Mouse (Mus musculus) hindbrain, embryonic 16.5 days (tissue): ENCODE results near the gene Synpo2. TPM values are rescaled to one million over a fixed set of nuclear protein-coding genes. Genes with fewer than 3 reads are reported as not detected.

Experiments
- ATAC-seq: fragments of 200-750 bp; cut with Nextera tagmentation; 2 replicates; pipeline ENCODE4 v1.8.0; 2017; ENCODE audit warnings: moderate TSS enrichment, moderate library complexity
- H3K27ac ChIP-seq: fragments of 300-500 bp; sonication (generic); 2 replicates; pipeline ENCODE4 v1.5.1; 2014; ENCODE audit warnings: low read depth, mild to moderate bottlenecking, control low read depth, low read length, moderate library complexity
- H3K27me3 ChIP-seq: fragments of 300-500 bp; sonication (generic); replicated peaks from 2 replicates; pipeline ENCODE4 v1.6.1; 2014; ENCODE audit warnings: low read length; ENCODE audit not compliant: control insufficient read depth, insufficient read depth
- H3K36me3 ChIP-seq: fragments of 300-500 bp; sonication (generic); 2 replicates; pipeline ENCODE4 v1.6.1; 2014; ENCODE audit warnings: mild to moderate bottlenecking, low read length, moderate library complexity, mixed read lengths; ENCODE audit not compliant: control insufficient read depth, insufficient read depth
- H3K4me1 ChIP-seq: fragments of 300-500 bp; sonication (generic); 2 replicates; pipeline ENCODE4 v1.6.1; 2014; ENCODE audit warnings: low read depth, low read length; ENCODE audit not compliant: control insufficient read depth, insufficient read depth
- H3K4me2 ChIP-seq: fragments of 300-500 bp; sonication (generic); 2 replicates; pipeline ENCODE4 v1.6.1; 2014; ENCODE audit warnings: mild to moderate bottlenecking, low read length, control low read depth, moderate library complexity
- H3K4me3 ChIP-seq: fragments of 300-500 bp; sonication (generic); 2 replicates; pipeline ENCODE4 v1.5.1; 2014; ENCODE audit warnings: mild to moderate bottlenecking, low read length, control low read depth, moderate library complexity
- H3K9ac ChIP-seq: fragments of 300-500 bp; sonication (generic); 2 replicates; pipeline ENCODE4 v1.6.1; 2014; ENCODE audit warnings: low read depth, mild to moderate bottlenecking, control low read depth, low read length, moderate library complexity
- H3K9me3 ChIP-seq: fragments of 300-500 bp; sonication (generic); 2 replicates; pipeline ENCODE4 v1.6.1; 2014; ENCODE audit warnings: mild to moderate bottlenecking, low read length, moderate library complexity; ENCODE audit not compliant: control insufficient read depth
- WGBS: fragments of 180-500 bp; shearing (Covaris S2); extraction: QIAGEN DNeasy Blood & Tissue Kit; methylation state at CpG from one replicate; pipeline ENCODE4 v1.1.7; 2014; 5-methylcytosine and 5-hydroxymethylcytosine counted together
- polyA plus RNA-seq: library from polyadenylated mRNA; unstranded; fragments of >200 nt; fragmentation: Nextera tagmentation; extraction: Ambion mirVana; gene quantifications from 2 replicates; pipeline ENCODE4 v1.2.1, GENCODE M21; 2015

Gene Synpo2
- polyA plus RNA-seq, 1 experiment from 2014 or later: 0.99 TPM

GRCm38 (mm10) chr3:123085871-123086501 is 150.0 kb downstream of the Synpo2 start:
- no peak for ATAC-seq
- no peaks in the 10 kb centered on the region for H3K27me3 ChIP-seq
- WGBS: 80% methylated on average over 16 of the region's 16 CpGs

GRCm38 (mm10) chr3:123081665-123082064 is 154.3 kb downstream of the Synpo2 start:
- Histone ChIP-seq H3K36me3 (no peaks in the 10 kb centered on the region), H3K4me3 (no peak overlapping the region), H3K27ac (no peak overlapping the region), H3K9me3 (no peaks in the 10 kb centered on the region), H3K4me2 (no peak overlapping the region), H3K9ac (no peak overlapping the region), H3K27me3 (no peaks in the 10 kb centered on the region), H3K4me1 (no peaks in the 10 kb centered on the region)
- 84% methylated on average over 3 of the region's 3 CpGs for WGBS
- no peak for ATAC-seq

More at GRCm38 (mm10) chr3:123085871-123086501, 150.0 kb downstream of the Synpo2 start:
- no peak overlapping the region for H3K27ac ChIP-seq
- no peak overlapping the region for H3K9ac ChIP-seq
- no peak overlapping the region for H3K4me3 ChIP-seq
- H3K4me1 ChIP-seq: no peaks in the 10 kb centered on the region
- no peaks in the 10 kb centered on the region for H3K36me3 ChIP-seq
- H3K9me3 ChIP-seq: no peaks in the 10 kb centered on the region
- H3K4me2 ChIP-seq: no peak overlapping the region

GRCm38 (mm10) chr3:123080943-123081342 is 155.0 kb downstream of the Synpo2 start:
- no peaks in the 10 kb centered on the region for H3K9me3 ChIP-seq
- no peaks in the 10 kb centered on the region for H3K4me1 ChIP-seq
- H3K4me2 ChIP-seq: no peak overlapping the region
- no peak overlapping the region for H3K9ac ChIP-seq
- H3K27me3 ChIP-seq: no peaks in the 10 kb centered on the region
- no peak for ATAC-seq
- WGBS: 45% methylated on average over 7 of the region's 7 CpGs
- H3K27ac ChIP-seq: no peak overlapping the region
- no peaks in the 10 kb centered on the region for H3K36me3 ChIP-seq
- no peak overlapping the region for H3K4me3 ChIP-seq

GRCm38 (mm10) chr3:123080017-123080725 is 155.8 kb downstream of the Synpo2 start:
- ATAC-seq: no peak
- H3K9me3 ChIP-seq: no peaks in the 10 kb centered on the region
- no peak overlapping the region for H3K4me2 ChIP-seq
- no peak overlapping the region for H3K27ac ChIP-seq
- H3K4me1 ChIP-seq: no peaks in the 10 kb centered on the region
- no peak overlapping the region for H3K4me3 ChIP-seq
- H3K9ac ChIP-seq: no peak overlapping the region
- H3K36me3 ChIP-seq: no peaks in the 10 kb centered on the region
- WGBS: 75% methylated on average over 19 of the region's 19 CpGs
- no peaks in the 10 kb centered on the region for H3K27me3 ChIP-seq

DNA sequence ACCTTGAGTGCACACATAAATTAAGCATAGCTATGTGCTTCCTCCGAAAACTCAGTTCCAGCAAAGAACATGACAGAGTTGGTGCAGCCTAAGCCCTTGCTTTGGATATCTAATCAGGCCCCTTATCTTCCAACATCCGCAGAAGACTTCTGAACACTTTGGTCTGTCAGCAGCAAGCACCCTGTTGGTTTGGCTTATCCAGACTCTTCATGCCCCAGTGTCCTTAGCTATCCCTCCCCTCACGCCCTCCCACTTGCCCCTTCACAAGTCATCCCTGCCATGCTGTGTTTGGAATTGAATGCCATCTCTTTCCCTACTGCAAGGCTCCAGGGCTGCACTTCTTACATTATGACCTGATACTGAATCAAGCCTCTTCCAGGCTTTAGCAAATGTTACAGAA is 160.2 kb downstream of the Synpo2 start:
- no peak overlapping the region for H3K4me2 ChIP-seq
- ATAC-seq: no peak
- no peaks in the 10 kb centered on the region for H3K4me1 ChIP-seq
- no peak overlapping the region for H3K4me3 ChIP-seq
- no peaks in the 10 kb centered on the region for H3K36me3 ChIP-seq
- H3K9me3 ChIP-seq: no peaks in the 10 kb centered on the region
- no peak overlapping the region for H3K27ac ChIP-seq
- WGBS: 88% methylated on average over 3 of the region's 3 CpGs
- H3K9ac ChIP-seq: no peak overlapping the region
- no peaks in the 10 kb centered on the region for H3K27me3 ChIP-seq

DNA sequence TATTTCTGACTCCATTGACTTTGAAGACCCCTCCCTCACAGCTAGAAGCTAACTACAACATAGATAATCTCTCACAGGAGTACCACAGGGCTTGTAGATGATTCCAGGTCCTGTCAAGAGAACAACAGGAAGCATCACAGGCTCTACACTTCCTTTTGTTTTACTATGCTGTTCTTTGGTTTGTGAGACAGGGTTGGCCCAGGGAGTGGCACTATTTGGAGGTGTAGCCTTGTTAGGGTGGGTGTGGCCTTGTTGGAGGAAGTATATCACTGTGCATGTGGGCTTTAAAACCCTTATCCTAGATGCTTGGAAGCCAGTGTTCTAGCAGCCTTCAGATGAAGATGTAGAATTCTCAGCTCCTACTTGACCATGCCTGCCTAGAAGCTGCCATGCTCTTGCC is 160.9 kb downstream of the Synpo2 start:
- Histone ChIP-seq H3K27ac (no peak overlapping the region), H3K4me3 (no peak overlapping the region), H3K9me3 (no peaks in the 10 kb centered on the region), H3K9ac (no peak overlapping the region), H3K4me1 (no peaks in the 10 kb centered on the region), H3K36me3 (no peaks in the 10 kb centered on the region), H3K27me3 (no peaks in the 10 kb centered on the region), H3K4me2 (no peak overlapping the region)
- no peak for ATAC-seq

- ATAC-seq: no peak
- H3K27me3 ChIP-seq: no peaks in the 10 kb centered on the region
- no peaks in the 10 kb centered on the region for H3K4me1 ChIP-seq
- H3K4me3 ChIP-seq: no peak overlapping the region
- no peaks in the 10 kb centered on the region for H3K36me3 ChIP-seq
- no peak overlapping the region for H3K4me2 ChIP-seq
- no peak overlapping the region for H3K9ac ChIP-seq
- H3K9me3 ChIP-seq: no peaks in the 10 kb centered on the region
- no peak overlapping the region for H3K27ac ChIP-seq
Measured at GRCm38 (mm10) chr3:123073351-123073750, 162.6 kb downstream of the Synpo2 start.

DNA sequence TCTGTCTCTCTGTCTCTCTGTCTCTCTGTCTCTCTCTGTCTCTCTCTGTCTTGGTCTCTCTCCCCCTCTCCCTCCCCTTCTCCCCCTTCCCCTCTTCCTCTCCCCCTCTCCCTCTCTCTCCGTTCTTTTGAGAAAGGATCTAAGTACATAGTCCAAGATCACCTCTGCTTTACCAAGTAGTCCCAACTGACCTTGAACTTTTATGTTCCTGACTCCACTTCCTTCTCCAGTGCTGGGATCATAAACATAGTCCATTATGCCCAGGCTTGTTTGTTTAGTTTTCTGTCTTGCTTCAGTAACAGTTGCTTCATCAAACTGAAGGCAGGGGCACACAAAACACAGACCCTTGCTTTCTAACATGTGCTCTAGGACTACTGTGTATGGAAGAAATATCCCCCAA is 163.5 kb downstream of the Synpo2 start:
- Histone ChIP-seq H3K27me3 (no peaks in the 10 kb centered on the region), H3K9me3 (no peaks in the 10 kb centered on the region), H3K4me1 (no peaks in the 10 kb centered on the region), H3K4me3 (no peak overlapping the region), H3K4me2 (no peak overlapping the region), H3K27ac (no peak overlapping the region), H3K9ac (no peak overlapping the region), H3K36me3 (no peaks in the 10 kb centered on the region)
- no peak for ATAC-seq
- no CpG with 5 or more reads among the region's 1 CpGs for WGBS

- Histone ChIP-seq H3K27ac (no peak overlapping the region), H3K27me3 (no peaks in the 10 kb centered on the region), H3K4me1 (no peaks in the 10 kb centered on the region), H3K36me3 (no peaks in the 10 kb centered on the region), H3K9me3 (no peaks in the 10 kb centered on the region), H3K4me3 (no peak overlapping the region), H3K4me2 (no peak overlapping the region), H3K9ac (no peak overlapping the region)
- no peak for ATAC-seq
- 94% methylated on average over 1 of the region's 1 CpGs for WGBS
Measured at GRCm38 (mm10) chr3:123070996-123071395, 165.0 kb downstream of the Synpo2 start.
